In genomic region chr10:6980236-6980635, GRCm38 (mm10) we compare ENCODE assay signal across 9 mouse cellular contexts.
DNase-seq lines count a peak whose midpoint lies in the region; ATAC-seq and TF ChIP-seq lines count a peak whose summit lies in the region.
"Had no signal": no experiment of that assay in that cellular context is flagged by ENCODE, and none has a peak within 500 bp of the region (broad histone marks: within the 10 kb centered on the region; RNA-seq: fewer than 3 reads in every experiment).

No protein-coding gene starts in this region.

- peak overlapping the region; percentile 47 for H3K4me2 ChIP-seq in kidney, embryonic 16.5 days (replicated peaks; ENCODE audit: low read depth, low read length)
- H3K4me2 ChIP-seq in forebrain, postnatal 0 days (ENCODE audit: low read depth) = peak overlapping the region; percentile 49

- no peak for TF ChIP-seq CTCF in forebrain, postnatal 0 days (IDR thresholded peaks at IDR 0.05; ENCODE audit: low read depth)

- H3K27ac ChIP-seq in kidney, embryonic 16.5 days (ENCODE audit: low read length) = no peak overlapping the region
- H3K27ac ChIP-seq in forebrain, postnatal 0 days (ENCODE audit: low read depth, low read length) = peak overlapping the region; percentile 62
- H3K27ac ChIP-seq in midbrain, embryonic 10.5 days (replicated peaks) = no peak overlapping the region
- H3K27ac ChIP-seq: macrophage had no signal

- WGBS in kidney, embryonic 16.5 days = 15% methylated on average over 6 of the region's 6 CpGs
- WGBS in forebrain, postnatal 0 days = 5% methylated on average over 6 of the region's 6 CpGs
- WGBS in midbrain, embryonic 10.5 days = 38% methylated on average over 6 of the region's 6 CpGs

- no peaks in the 10 kb centered on the region for H3K27me3 ChIP-seq in kidney, embryonic 16.5 days (ENCODE audit: insufficient read depth, low read length)
- no peaks in the 10 kb centered on the region for H3K27me3 ChIP-seq in forebrain, postnatal 0 days (ENCODE audit: insufficient read depth, low read length)
- H3K27me3 ChIP-seq in midbrain, embryonic 10.5 days (ENCODE audit: low read depth, poor library complexity, severe bottlenecking) = no peaks in the 10 kb centered on the region

- H3K9ac ChIP-seq in kidney, embryonic 16.5 days (replicated peaks; ENCODE audit: low read length) = 0 out of 2 replicates have a peak overlapping the region, but pooled peaks have one; percentile 38
- peak overlapping the region; percentile 49 for H3K9ac ChIP-seq in forebrain, postnatal 0 days

- intact Hi-C loops in gastrocnemius, postnatal 14 days (cut with DNase I; ENCODE audit: low total_unique reads) = no loop called here

- H3K9me3 ChIP-seq in kidney, embryonic 16.5 days (ENCODE audit: low read length) = 0 out of 2 replicates have a peak, but pooled peaks cover 2% of the 10 kb centered on the region
- no peaks in the 10 kb centered on the region for H3K9me3 ChIP-seq in forebrain, postnatal 0 days (ENCODE audit: low read length)
- no peaks in the 10 kb centered on the region for H3K9me3 ChIP-seq in midbrain, embryonic 10.5 days (replicated peaks)

- H3K4me3 ChIP-seq in kidney, embryonic 16.5 days (ENCODE audit: low read length) = peak overlapping the region; percentile 28
- H3K4me3 ChIP-seq in forebrain, postnatal 0 days (ENCODE audit: low read depth, low read length) = peak overlapping the region; percentile 38
- H3K4me3 ChIP-seq in midbrain, embryonic 10.5 days = 0 out of 2 replicates have a peak overlapping the region, but pooled peaks have one; percentile 11

- no peak for ATAC-seq in kidney, embryonic 16.5 days (ENCODE audit: low FRiP score, low TSS enrichment)
- ATAC-seq in forebrain, postnatal 0 days = peak; percentile 70

- DNase-seq in kidney, adult 9 months = no peak
- peak; percentile 38 to 48 for DNase-seq in cerebellum, postnatal 25 days
- DNase-seq in forebrain, postnatal 0 days = peak; percentile 38
- DNase-seq in midbrain, embryonic 10.5 days (ENCODE audit: low spot score) = no peak
- no peak for DNase-seq in gastrocnemius, postnatal 14 days
- no peak for DNase-seq in MN1 (ENCODE audit: low spot score)
- DNase-seq in ovary, adult 18-20 months (ENCODE audit: low spot score) = no peak

- no peaks in the 10 kb centered on the region for H3K36me3 ChIP-seq in kidney, embryonic 16.5 days (ENCODE audit: insufficient read depth, low read length)
- no peaks in the 10 kb centered on the region for H3K36me3 ChIP-seq in forebrain, postnatal 0 days (ENCODE audit: insufficient read depth)
- H3K36me3 ChIP-seq in midbrain, embryonic 10.5 days = no peaks in the 10 kb centered on the region

- peaks cover 6% of the 10 kb centered on the region; the same call in 1 of the 2 replicates for H3K4me1 ChIP-seq in kidney, embryonic 16.5 days (ENCODE audit: insufficient read depth, low read length)
- H3K4me1 ChIP-seq in forebrain, postnatal 0 days (ENCODE audit: insufficient read depth) = 0 out of 2 replicates have a peak, but pooled peaks cover 5% of the 10 kb centered on the region
- H3K4me1 ChIP-seq in midbrain, embryonic 10.5 days = peaks cover 5% of the 10 kb centered on the region

Comparison
In these comparisons a context has a peak if more than half of its experiments do, and no peak if none do; other contexts are left out.
1. DNase-seq: peak in cerebellum, postnatal 25 days (2 of 2) and forebrain, postnatal 0 days (single experiment); none in kidney, adult 9 months (single experiment), midbrain, embryonic 10.5 days (single experiment), gastrocnemius, postnatal 14 days (single experiment), MN1 (single experiment) and ovary, adult 18-20 months (single experiment).
2. Peak in every context shown above with its lines, with median percentiles within 50 percentile points of each other: H3K4me3 ChIP-seq.